In genomic region chr11:103103621-103104020, GRCm38 (mm10) we compare ENCODE assay signal across 8 mouse cellular contexts. TPM values are rescaled to one million over a fixed set of nuclear protein-coding genes. Genes with fewer than 3 reads are reported as not detected.
DNase-seq lines count a peak whose midpoint lies in the region; ATAC-seq and TF ChIP-seq lines count a peak whose summit lies in the region.

No protein-coding gene starts in this region.

- WGBS in cerebellum, adult 2 months = 60% methylated on average over 8 of the region's 8 CpGs
- WGBS in forebrain, embryonic 14.5 days = 63% methylated on average over 8 of the region's 8 CpGs
- WGBS in limb, embryonic 12.5 days = 53% methylated on average over 8 of the region's 8 CpGs
- WGBS in stomach, embryonic 15.5 days = 54% methylated on average over 8 of the region's 8 CpGs

- H3K9me3 ChIP-seq in forebrain, embryonic 14.5 days (replicated peaks; ENCODE audit: control insufficient read depth, low read length) = no peaks in the 10 kb centered on the region
- H3K9me3 ChIP-seq in limb, embryonic 12.5 days = no peaks in the 10 kb centered on the region
- no peaks in the 10 kb centered on the region for H3K9me3 ChIP-seq in stomach, embryonic 15.5 days

- H3K27me3 ChIP-seq in cerebellum, adult 2 months (ENCODE audit: control insufficient read depth, insufficient read depth, low read length) = no peaks in the 10 kb centered on the region
- H3K27me3 ChIP-seq in forebrain, embryonic 14.5 days (replicated peaks; ENCODE audit: control insufficient read depth, insufficient read depth, low read length) = peaks cover 32% of the 10 kb centered on the region
- H3K27me3 ChIP-seq in limb, embryonic 12.5 days = peaks cover 62% of the 10 kb centered on the region
- H3K27me3 ChIP-seq in stomach, embryonic 15.5 days (replicated peaks) = peaks cover 10% of the 10 kb centered on the region; the same call in 1 of the 2 replicates

- H3K4me1 ChIP-seq in cerebellum, adult 2 months (ENCODE audit: control insufficient read depth, insufficient read depth, low read length) = peaks cover 22% of the 10 kb centered on the region
- peaks cover 12% of the 10 kb centered on the region; the same call in 1 of the 2 replicates for H3K4me1 ChIP-seq in forebrain, embryonic 14.5 days (ENCODE audit: control insufficient read depth, insufficient read depth, low read length)
- peaks cover 18% of the 10 kb centered on the region for H3K4me1 ChIP-seq in limb, embryonic 12.5 days (replicated peaks)
- peaks cover 30% of the 10 kb centered on the region for H3K4me1 ChIP-seq in stomach, embryonic 15.5 days

- H3K9ac ChIP-seq in forebrain, embryonic 14.5 days (ENCODE audit: low read length) = no peak overlapping the region
- H3K9ac ChIP-seq in limb, embryonic 12.5 days (replicated peaks) = no peak overlapping the region
- H3K9ac ChIP-seq in stomach, embryonic 15.5 days = 0 out of 2 replicates have a peak overlapping the region, but pooled peaks have one; percentile 26

- ATAC-seq in forebrain, embryonic 14.5 days = no peak
- no peak for ATAC-seq in limb, embryonic 12.5 days (ENCODE audit: insufficient number of reproducible peaks, insufficient read depth, low FRiP score, low TSS enrichment, low read depth)
- no peak for ATAC-seq in stomach, embryonic 15.5 days (ENCODE audit: insufficient read depth, low FRiP score, low read depth)

- peak in 1 of 2 experiments; percentile 25 for DNase-seq in cerebellum, adult 2 months
- no peak for DNase-seq in cerebellum, adult 9-10 months
- peak; percentile 36 for DNase-seq in A20 (ENCODE audit: low read depth, low spot score)
- no peak for DNase-seq in forebrain, embryonic 14.5 days (ENCODE audit: low spot score)
- no peak for DNase-seq in gastrocnemius, adult 8-10 months (ENCODE audit: low spot score in 2 of 2)
- DNase-seq in retina, embryonic 14.5 days (ENCODE audit: low spot score) = no peak

- peak overlapping the region; percentile 89 for H3K4me3 ChIP-seq in cerebellum, adult 2 months (replicated peaks; ENCODE audit: insufficient read depth, low read depth, low read length)
- H3K4me3 ChIP-seq in forebrain, embryonic 14.5 days (ENCODE audit: low read depth, low read length) = 0 out of 2 replicates have a peak overlapping the region, but pooled peaks have one; percentile 42
- H3K4me3 ChIP-seq in limb, embryonic 12.5 days (replicated peaks) = peak overlapping the region; percentile 63
- H3K4me3 ChIP-seq in stomach, embryonic 15.5 days (replicated peaks) = peak overlapping the region; percentile 62

- no peak overlapping the region for H3K27ac ChIP-seq in cerebellum, adult 2 months (ENCODE audit: insufficient read depth, low read length)
- no peak overlapping the region for H3K27ac ChIP-seq in forebrain, embryonic 14.5 days (ENCODE audit: low read depth, low read length)
- no peak overlapping the region for H3K27ac ChIP-seq in limb, embryonic 12.5 days
- no peak overlapping the region for H3K27ac ChIP-seq in stomach, embryonic 15.5 days

- peak overlapping the region; percentile 85 for H3K4me2 ChIP-seq in forebrain, embryonic 14.5 days (ENCODE audit: low read length)
- peak overlapping the region; percentile 85 for H3K4me2 ChIP-seq in limb, embryonic 12.5 days
- peak overlapping the region; percentile 89 for H3K4me2 ChIP-seq in stomach, embryonic 15.5 days

- no peak for TF ChIP-seq CTCF in cerebellum, adult 2 months (IDR thresholded peaks at IDR 0.05; ENCODE audit: borderline replicate concordance, insufficient read depth, low read depth, low read length)

- no peak for TF ChIP-seq POLR2A in cerebellum, adult 2 months (IDR thresholded peaks at IDR 0.05; ENCODE audit: borderline replicate concordance, insufficient read depth, low read length)

- H3K36me3 ChIP-seq in forebrain, embryonic 14.5 days (ENCODE audit: control insufficient read depth, insufficient read depth, low read length) = no peaks in the 10 kb centered on the region
- no peaks in the 10 kb centered on the region for H3K36me3 ChIP-seq in limb, embryonic 12.5 days
- H3K36me3 ChIP-seq in stomach, embryonic 15.5 days = no peaks in the 10 kb centered on the region

RNA-seq across cellular contexts. Expression of gene Acbd4, which starts 2.1 kb away (rescaled TPM):
- 60.4 and 61.5 TPM in 2 replicates for polyA plus RNA-seq in cerebellum, adult 2 months (2012; rRNA removed)
- polyA plus RNA-seq in forebrain, embryonic 14.5 days (2014; fragmentation: Nextera tagmentation; extraction: Ambion mirVana) = 10.4 and 11.8 TPM in 2 replicates
- polyA plus RNA-seq in limb, embryonic 12.5 days (2016; fragmentation: Nextera tagmentation; extraction: Ambion mirVana) = 8.1 and 11.9 TPM in 2 replicates
- 19.2 and 23.7 TPM in 2 replicates for polyA plus RNA-seq in stomach, embryonic 15.5 days (2015; fragmentation: Nextera tagmentation; extraction: Ambion mirVana)
- total RNA-seq in gastrocnemius, adult 8-10 months (2022) = 10 to 100 TPM; 25.6 to 46.5 (median 41.0) TPM

RNA-seq across cellular contexts. Expression of gene Plcd3, which starts 2.2 kb away (rescaled TPM):
- polyA plus RNA-seq in cerebellum, adult 2 months (2012; rRNA removed) = 11.8 and 13.1 TPM in 2 replicates
- polyA plus RNA-seq in forebrain, embryonic 14.5 days (2014; fragmentation: Nextera tagmentation; extraction: Ambion mirVana) = 1.1 and 1.4 TPM in 2 replicates
- polyA plus RNA-seq in limb, embryonic 12.5 days (2016; fragmentation: Nextera tagmentation; extraction: Ambion mirVana) = 2.9 and 3.6 TPM in 2 replicates
- 3.5 and 3.6 TPM in 2 replicates for polyA plus RNA-seq in stomach, embryonic 15.5 days (2015; fragmentation: Nextera tagmentation; extraction: Ambion mirVana)
- 1 to 10 TPM; 5.0 to 5.9 (median 5.5) TPM for total RNA-seq in gastrocnemius, adult 8-10 months (2022)

RNA-seq across cellular contexts. Expression of gene Hexim1, which starts 12.4 kb away (rescaled TPM):
- polyA plus RNA-seq in cerebellum, adult 2 months (2012; rRNA removed) = 25.5 and 28.8 TPM in 2 replicates
- 4.8 and 5.4 TPM in 2 replicates for polyA plus RNA-seq in forebrain, embryonic 14.5 days (2014; fragmentation: Nextera tagmentation; extraction: Ambion mirVana)
- 3.9 and 4.0 TPM in 2 replicates for polyA plus RNA-seq in limb, embryonic 12.5 days (2016; fragmentation: Nextera tagmentation; extraction: Ambion mirVana)
- 5.1 and 5.4 TPM in 2 replicates for polyA plus RNA-seq in stomach, embryonic 15.5 days (2015; fragmentation: Nextera tagmentation; extraction: Ambion mirVana)
- 10 to 100 TPM; 15.1 to 25.6 (median 18.7) TPM for total RNA-seq in gastrocnemius, adult 8-10 months (2022)

RNA-seq across cellular contexts. Expression of gene Hexim2, which starts 28.6 kb away (rescaled TPM):
- 20.9 and 23.0 TPM in 2 replicates for polyA plus RNA-seq in cerebellum, adult 2 months (2012; rRNA removed)
- 9.6 and 13.4 TPM in 2 replicates for polyA plus RNA-seq in forebrain, embryonic 14.5 days (2014; fragmentation: Nextera tagmentation; extraction: Ambion mirVana)
- 12.8 and 13.2 TPM in 2 replicates for polyA plus RNA-seq in limb, embryonic 12.5 days (2016; fragmentation: Nextera tagmentation; extraction: Ambion mirVana)
- polyA plus RNA-seq in stomach, embryonic 15.5 days (2015; fragmentation: Nextera tagmentation; extraction: Ambion mirVana) = 6.8 and 8.7 TPM in 2 replicates
- total RNA-seq in gastrocnemius, adult 8-10 months (2022) = 1 to 10 TPM; 1.7 to 4.0 (median 2.8) TPM
